Mouse (Mus musculus) erythroblast, embryonic 14.5 days (primary cell): ENCODE measurements around the gene Actbl2.

Source experiments
- GATA1 ChIP-seq: IDR thresholded peaks from 2 replicates; pipeline ENCODE4 v1.6.1; 2012; ENCODE audit warnings: low read length, inconsistent platforms, mixed read lengths
- TAL1 ChIP-seq: IDR thresholded peaks from 3 replicates; pipeline ENCODE4 v1.6.1; 2012; ENCODE audit warnings: low read length, inconsistent platforms, mixed read lengths

DNA sequence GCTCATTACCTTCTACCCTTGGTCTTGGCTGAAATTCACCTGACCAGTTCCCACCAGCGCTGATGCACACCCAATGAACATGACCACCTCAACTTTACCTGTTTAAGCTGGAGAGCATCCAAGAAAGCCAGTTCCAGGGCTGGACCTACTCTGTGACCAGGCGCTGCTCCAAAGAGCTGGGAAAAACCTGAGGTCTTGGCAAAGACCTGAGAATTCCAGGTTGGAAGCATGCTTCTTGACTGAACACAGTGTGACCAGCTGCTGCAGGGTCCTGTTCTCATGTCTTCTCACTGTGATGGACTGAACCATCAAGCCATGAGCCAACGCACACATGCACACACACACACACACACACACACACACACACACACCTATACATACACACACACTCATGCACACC, 46.0 kb downstream of the Actbl2 start:
- TF ChIP-seq GATA1 = no peak
- TF ChIP-seq TAL1 = no peak
